Mouse (Mus musculus) MEL-GATA-1-ER (cell line): ENCODE measurements at regions not wholly inside any gene's neighbourhood (a gene's known extent, or its start where the extent isn't known, plus 50 kb on each side); places are given as distances from the start of the nearest gene placed in this dataset.
"Not testable (repeated sequence)": the region's sequence is repeated elsewhere in the genome, so short reads cannot be mapped to it uniquely, and the experiment has no call there.

Experiments used
- DNase-seq: peaks from one replicate; pipeline ENCODE4 v3.0.0-alpha.2; 2012; ENCODE audit warnings: low read depth; ENCODE audit errors: extremely low read depth

GRCm38 (mm10) chr3:78574807-78575206, 711.5 kb downstream of the Rapgef2 start:
- DNase-seq, result no peak

- no peak for DNase-seq
Measured at GRCm38 (mm10) chr3:78573299-78573698, 713.0 kb downstream of the Rapgef2 start.

GRCm38 (mm10) chr3:78564926-78565325, 721.4 kb downstream of the Rapgef2 start:
- not testable (repeated sequence) for DNase-seq
